Mouse (Mus musculus) embryonic stem cell, embryonic (primary cell): ENCODE measurements around the gene Podxl2.

Source experiments
- CTCF ChIA-PET, 4 experiments: fragments of 300-600 bp in 2 of 4; fragments of 350-600 bp in 2 of 4; sonication (Branson Sonifier 250); formaldehyde crosslinking; loops; one replicate each; lab custom pipeline; 2022; ENCODE audit warnings: inconsistent platforms in 2 of 4; lab: Charles Lee
- POLR2A ChIA-PET, 4 experiments: fragments of 300-600 bp in 2 of 4; fragments of 350-600 bp in 2 of 4; sonication (Branson Sonifier 250); formaldehyde crosslinking; loops; one replicate each; lab custom pipeline; 2022; ENCODE audit warnings: antibody characterized with exemption in 4 of 4, inconsistent platforms in 1 of 4; lab: Charles Lee

The Podxl2 gene

DNA sequence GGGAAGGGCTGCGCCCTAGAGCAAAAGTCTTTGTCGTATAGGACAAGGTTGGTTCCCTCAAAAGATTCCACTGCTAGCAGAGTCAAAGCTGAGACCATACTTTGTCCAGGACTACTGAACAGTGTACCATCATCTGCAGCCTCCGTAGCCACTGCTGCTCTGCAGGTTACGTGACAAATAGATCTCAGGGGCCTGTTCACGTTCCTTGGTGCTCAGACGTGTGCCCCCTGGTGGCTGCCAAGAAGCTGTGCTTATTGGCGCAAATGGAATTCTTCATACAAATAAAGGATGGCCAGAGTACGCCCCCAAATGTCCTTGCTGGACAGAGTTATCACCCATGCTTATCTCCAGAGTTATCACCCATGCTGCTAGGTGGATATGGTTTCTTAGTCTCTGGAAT is 43.4 kb downstream of the Podxl2 start:
- ChIA-PET CTCF (interaction anchor here (0.5 to 2.9 kb wide), 35 partner anchors 8 to 719 kb away, joined by 3 to 24 read pairs (median 4); partner anchors contain the start of genes Abtb1 (in 3 of the 4) and Mcm2 (in 1 of the 4)), POLR2A (interaction anchor here in 3 of 4 experiments (0.5 to 5.1 kb wide), 7 partner anchors 10 to 708 kb away, joined by 3 to 34 read pairs (median 5); partner anchors contain the start of gene Abtb1 (in 3 of the 3))

GRCm38 (mm10) chr6:88830112-88830702 is 44.6 kb downstream of the Podxl2 start:
- CTCF ChIA-PET = interaction anchor here in 2 of 4 experiments (1.0 to 2.9 kb wide), 12 partner anchors 10 to 717 kb away, joined by 3 to 24 read pairs (median 5); partner anchors contain the start of gene Abtb1 (in 2 of the 2)
- POLR2A ChIA-PET = interaction anchor here in 2 of 4 experiments (0.9 to 5.1 kb wide), 3 partner anchors 9 to 13 kb away, joined by 3 to 24 read pairs (median 6); partner anchors contain the start of gene Abtb1 (in 1 of the 2)

GRCm38 (mm10) chr6:88829579-88829978 is 45.3 kb downstream of the Podxl2 start:
- ChIA-PET CTCF (interaction anchor here in 1 of 4 experiments (1.0 to 1.3 kb wide), 3 partner anchors 12 to 265 kb away, joined by 5 read pairs; partner anchors contain the start of gene Abtb1), POLR2A (interaction anchor here in 2 of 4 experiments (2.0 to 5.1 kb wide), 2 partner anchors 10 to 13 kb away, joined by 6 to 24 read pairs; partner anchors contain the start of gene Abtb1 (in 1 of the 2))

- ChIA-PET CTCF (interaction anchor here in 2 of 4 experiments (0.6 to 2.9 kb wide), 5 partner anchors 13 to 1310 kb away, joined by 3 to 11 read pairs (median 4); partner anchors contain the start of gene Abtb1 (in 1 of the 2)), POLR2A (interaction anchor here (0.5 to 2.0 kb wide), 5 partner anchors 11 to 744 kb away, joined by 3 to 6 read pairs (median 4); partner anchors contain the start of gene Abtb1 (in 1 of the 4))
Measured at GRCm38 (mm10) chr6:88828206-88829009, 46.4 kb downstream of the Podxl2 start.

GRCm38 (mm10) chr6:88827395-88828205 is 47.2 kb downstream of the Podxl2 start:
- ChIA-PET CTCF (interaction anchor here in 3 of 4 experiments (0.5 to 2.9 kb wide), 7 partner anchors 10 to 704 kb away, joined by 3 to 11 read pairs (median 4); partner anchors contain the start of gene Abtb1 (in 1 of the 3)), POLR2A (interaction anchor here in 2 of 4 experiments (0.5 to 2.1 kb wide), 6 partner anchors 12 to 270 kb away, joined by 3 to 8 read pairs (median 4); partner anchors contain the start of gene Abtb1 (in 1 of the 2))

GRCm38 (mm10) chr6:88826965-88827364 is 47.9 kb downstream of the Podxl2 start:
- CTCF ChIA-PET = interaction anchor here (0.5 to 2.9 kb wide), 11 partner anchors 10 to 703 kb away, joined by 3 to 11 read pairs (median 4); partner anchors contain the start of gene Abtb1 (in 1 of the 4)
- POLR2A ChIA-PET = interaction anchor here in 2 of 4 experiments (0.6 to 2.1 kb wide), 6 partner anchors 12 to 269 kb away, joined by 3 to 8 read pairs (median 4); partner anchors contain the start of gene Abtb1 (in 2 of the 2)

GRCm38 (mm10) chr6:88826545-88826944 is 48.3 kb downstream of the Podxl2 start:
- ChIA-PET CTCF (interaction anchor here (0.5 to 2.9 kb wide), 13 partner anchors 9 to 703 kb away, joined by 3 to 12 read pairs (median 4); partner anchors contain the start of gene Abtb1 (in 1 of the 4)), POLR2A (interaction anchor here in 2 of 4 experiments (1.6 to 2.1 kb wide), 4 partner anchors 13 to 269 kb away, joined by 3 to 10 read pairs (median 7); partner anchors contain the start of gene Abtb1 (in 2 of the 2))

- CTCF ChIA-PET = interaction anchor here (0.5 to 2.9 kb wide), 11 partner anchors 9 to 636 kb away, joined by 3 to 12 read pairs (median 4); partner anchors contain the start of gene Abtb1 (in 1 of the 4)
- POLR2A ChIA-PET = interaction anchor here in 2 of 4 experiments (0.8 to 2.1 kb wide), 5 partner anchors 13 to 268 kb away, joined by 3 to 10 read pairs (median 6); partner anchors contain the start of gene Abtb1 (in 2 of the 2)
Measured at GRCm38 (mm10) chr6:88826088-88826487, 48.8 kb downstream of the Podxl2 start.

DNA sequence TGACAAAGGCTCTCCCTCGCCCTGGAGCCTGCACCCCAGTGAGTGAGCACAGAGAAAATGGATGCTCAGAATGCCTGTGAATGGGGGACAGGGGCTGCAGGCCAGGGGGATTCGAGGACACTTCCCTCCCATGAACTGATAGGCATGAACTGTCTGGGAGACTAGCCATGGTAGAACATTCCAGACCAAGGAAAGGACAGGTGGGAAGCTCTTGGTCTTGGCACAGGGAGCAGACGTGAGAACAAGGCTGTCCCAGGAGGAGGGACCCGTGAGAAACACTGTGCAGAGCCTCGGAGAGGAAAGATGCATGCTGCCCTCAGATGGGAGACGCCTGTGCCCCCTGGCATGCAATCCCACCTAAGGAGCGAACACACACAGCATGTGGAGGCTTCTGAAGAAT is 50.7 kb downstream of the Podxl2 start:
- ChIA-PET CTCF (interaction anchor here in 1 of 4 experiments (1.6 kb wide), 1 partner anchor 12 kb away, joined by 4 read pairs; no protein-coding TSS in a partner anchor), POLR2A (interaction anchor here in 1 of 4 experiments (0.6 to 1.5 kb wide), 2 partner anchors 12 to 26 kb away, joined by 3 to 4 read pairs; no protein-coding TSS in a partner anchor)

DNA sequence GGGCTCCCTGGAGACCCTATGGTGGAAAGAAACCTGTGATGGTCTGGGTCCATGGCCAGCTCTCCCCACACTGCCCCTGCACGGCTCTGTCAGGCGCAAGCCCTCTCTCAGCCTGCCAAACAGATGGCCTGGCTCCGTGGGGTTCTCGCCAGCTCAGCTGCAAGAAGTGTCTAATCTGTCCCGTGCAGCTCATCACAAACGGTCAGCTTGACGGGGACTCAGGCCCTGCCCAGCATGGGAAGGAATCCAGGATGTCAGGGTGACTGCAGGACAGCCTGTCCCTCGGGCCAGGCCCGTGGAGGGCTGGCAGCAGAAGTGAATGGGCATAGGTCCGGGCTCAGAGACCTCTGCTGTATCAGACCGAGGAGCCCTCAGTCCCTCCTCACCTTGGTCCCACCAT is 52.9 kb downstream of the Podxl2 start:
- ChIA-PET CTCF (interaction anchor here in 1 of 4 experiments (1.1 to 1.2 kb wide), 2 partner anchors 20 to 95 kb away, joined by 3 read pairs; partner anchors contain the start of gene Abtb1), POLR2A (no interaction called here)

DNA sequence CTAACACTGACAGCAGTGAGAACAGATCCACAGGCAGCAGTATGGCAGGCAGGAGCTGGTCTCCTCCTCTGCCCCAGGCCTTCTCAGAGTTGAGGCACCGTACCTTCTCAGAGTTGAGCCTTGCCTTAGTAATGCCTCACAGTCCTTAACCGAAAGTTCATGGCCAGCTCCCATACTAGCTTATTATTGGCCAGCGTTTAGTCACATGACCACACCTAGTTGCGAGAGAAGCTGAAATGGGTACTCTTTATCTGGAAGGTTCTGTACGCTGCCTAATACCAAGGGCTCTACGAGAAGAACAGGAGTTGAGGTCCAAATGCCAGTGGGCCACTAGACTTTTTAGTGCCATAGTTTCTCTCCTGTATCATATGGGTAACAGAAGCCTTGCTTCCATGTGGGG is 53.5 kb downstream of the Podxl2 start:
- ChIA-PET POLR2A (interaction anchor here in 2 of 4 experiments (0.6 to 0.7 kb wide), 2 partner anchors 65 to 100 kb away, joined by 3 to 6 read pairs; no protein-coding TSS in a partner anchor), CTCF (interaction anchor here in 1 of 4 experiments (1.1 kb wide), 1 partner anchor 21 kb away, joined by 3 read pairs; the partner anchor contains the start of gene Abtb1)

DNA sequence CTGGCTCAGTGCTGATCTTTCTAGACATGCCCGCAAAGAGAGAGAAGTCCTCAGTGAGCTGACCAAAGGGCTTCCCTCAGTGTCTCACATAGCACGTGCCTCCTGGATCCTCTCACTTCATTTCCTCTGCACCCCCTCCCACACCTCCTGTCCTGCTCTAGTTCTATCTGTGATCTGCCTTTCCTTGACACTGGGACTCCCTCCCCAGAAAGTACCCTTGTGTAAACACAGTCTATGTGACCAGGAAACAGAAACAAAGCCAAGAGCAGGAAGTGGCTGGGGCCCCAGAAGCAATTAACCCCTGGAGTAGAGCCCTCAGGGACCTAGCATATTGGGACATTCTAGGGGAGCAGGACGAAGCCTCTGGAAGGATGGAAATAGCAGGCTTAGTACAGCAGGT is 54.0 kb downstream of the Podxl2 start:
- CTCF ChIA-PET = interaction anchor here in 2 of 4 experiments (1.1 to 1.3 kb wide), 2 partner anchors 11 to 21 kb away, joined by 3 to 5 read pairs; partner anchors contain the start of gene Abtb1 (in 1 of the 2)
- POLR2A ChIA-PET = interaction anchor here in 2 of 4 experiments (0.6 to 0.7 kb wide), 2 partner anchors 66 to 100 kb away, joined by 3 to 6 read pairs; no protein-coding TSS in a partner anchor

DNA sequence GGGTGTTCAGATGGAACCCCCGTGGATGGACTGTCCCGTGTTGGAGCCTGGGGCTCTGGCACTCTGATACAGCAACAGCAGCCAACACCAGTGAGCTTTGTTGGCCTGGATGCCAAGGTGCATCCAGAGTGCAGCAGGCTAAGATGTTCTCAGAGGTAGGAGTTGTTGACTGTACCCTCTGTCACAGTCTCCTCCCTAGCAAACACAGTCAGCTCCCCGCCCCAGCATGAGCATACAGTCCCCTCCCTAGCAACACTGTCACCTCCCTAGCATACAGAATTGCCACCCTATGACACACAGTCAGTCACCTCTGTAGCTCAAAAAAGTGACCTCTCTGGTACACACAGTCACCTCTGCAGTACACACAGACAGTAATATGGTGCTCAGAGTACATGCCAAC is 57.9 kb downstream of the Podxl2 start:
- POLR2A ChIA-PET = interaction anchor here in 2 of 4 experiments (0.7 to 1.4 kb wide), 2 partner anchors 62 to 176 kb away, joined by 3 to 6 read pairs; no protein-coding TSS in a partner anchor
- CTCF ChIA-PET = interaction anchor here in 2 of 4 experiments (0.7 to 1.1 kb wide), 2 partner anchors 10 to 39 kb away, joined by 3 to 4 read pairs; no protein-coding TSS in a partner anchor

- ChIA-PET POLR2A (interaction anchor here in 1 of 4 experiments (1.0 kb wide), 1 partner anchor 11 kb away, joined by 3 read pairs; no protein-coding TSS in a partner anchor), CTCF (no interaction called here)
Measured at GRCm38 (mm10) chr6:88815489-88815888, 59.4 kb downstream of the Podxl2 start.

DNA sequence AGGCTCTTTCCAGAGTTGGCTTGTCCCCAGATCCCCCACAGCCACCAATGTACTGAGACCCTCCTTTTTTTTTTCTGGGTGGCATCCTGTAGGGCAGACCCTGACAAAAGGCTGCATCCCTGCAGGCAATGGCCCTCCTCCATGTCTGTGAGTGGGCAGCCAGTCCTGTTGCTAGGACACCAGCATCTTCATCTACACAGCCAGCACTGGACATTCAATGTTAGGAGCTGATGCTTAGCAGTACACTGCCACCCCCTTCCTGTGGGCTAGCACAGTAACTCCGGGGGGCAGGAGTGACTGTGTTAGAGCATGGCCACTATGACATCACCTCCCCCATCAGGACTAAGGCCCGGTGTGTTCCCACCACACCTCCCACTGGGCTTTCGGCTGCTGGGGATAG is 59.8 kb downstream of the Podxl2 start:
- CTCF ChIA-PET = interaction anchor here in 2 of 4 experiments (0.7 to 1.6 kb wide), 3 partner anchors 27 to 822 kb away, joined by 3 to 8 read pairs (median 6); partner anchors contain the start of gene Abtb1 (in 1 of the 2)

DNA sequence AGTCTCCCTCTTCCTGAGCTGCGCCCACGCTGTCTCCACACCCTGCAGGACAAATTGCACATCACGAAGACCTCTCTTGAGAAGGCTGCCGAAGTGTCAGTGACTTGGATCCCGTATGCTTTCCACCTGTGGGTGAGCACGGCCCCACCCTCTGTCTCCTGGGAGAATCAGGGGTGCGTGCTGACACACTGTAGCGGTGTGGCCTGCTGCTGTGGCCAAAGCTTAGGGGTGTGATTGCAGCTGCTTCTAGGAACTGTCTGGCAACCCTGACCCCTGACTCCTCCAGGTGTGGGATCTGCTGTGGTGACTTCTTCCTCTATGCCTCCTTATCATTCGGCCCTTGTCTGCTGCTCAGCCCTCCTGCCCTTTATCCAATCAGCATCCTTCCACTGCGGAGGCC is 61.0 kb downstream of the Podxl2 start:
- POLR2A ChIA-PET = interaction anchor here in 3 of 4 experiments (0.6 to 1.7 kb wide), 3 partner anchors 19 to 468 kb away, joined by 3 to 9 read pairs (median 5); partner anchors contain the start of gene Abtb1 (in 1 of the 3)
- CTCF ChIA-PET = interaction anchor here in 3 of 4 experiments (0.5 to 3.0 kb wide), 8 partner anchors 12 to 123 kb away, joined by 3 to 12 read pairs (median 6); partner anchors contain the start of gene Abtb1 (in 1 of the 3)

More for the DNA sequence above, 59.8 kb downstream of the Podxl2 start:
- POLR2A ChIA-PET = interaction anchor here in 2 of 4 experiments (0.6 to 1.7 kb wide), 3 partner anchors 10 to 52 kb away, joined by 3 to 5 read pairs (median 3); no protein-coding TSS in a partner anchor
